Mouse (Mus musculus): Measurements from ENCODE around the gene Gm36079. TPM values are rescaled to one million over a fixed set of nuclear protein-coding genes. Genes with fewer than 3 reads are reported as not detected.
"Not testable (repeated sequence)": the region's sequence is repeated elsewhere in the genome, so short reads cannot be mapped to it uniquely, and the experiment has no call there.

Gene Gm36079
- not detected in 2 replicates for polyA plus RNA-seq (2014; fragmentation: Nextera tagmentation; extraction: Ambion mirVana)

GRCm38 (mm10) chr13:120026911-120027310, at the start of gene Gm36079:
Gene Gm36079, minus strand, starts transcription at chr13:120027011.
- not testable (repeated sequence) for H3K4me1 ChIP-seq (ENCODE audit: control insufficient read depth in 2 of 2, insufficient read depth in 2 of 2, low read length in 2 of 2); H3K36me3 ChIP-seq (ENCODE audit: control insufficient read depth, insufficient read depth, low read length); H3K9me3 ChIP-seq (ENCODE audit: control insufficient read depth, low read length); ATAC-seq (ENCODE audit: insufficient number of reproducible peaks, insufficient read depth, low FRiP score, low read depth); H3K27ac ChIP-seq (replicated peaks in 1 of 2; ENCODE audit: control insufficient read depth in 1 of 2, insufficient read depth in 1 of 2, low read depth in 2 of 2, low read length in 2 of 2); H3K4me3 ChIP-seq (ENCODE audit: control insufficient read depth in 1 of 2, insufficient read depth in 1 of 2, low read depth in 1 of 2, low read length in 2 of 2); H3K4me2 ChIP-seq (ENCODE audit: low read length); H3K9ac ChIP-seq (ENCODE audit: low read length)
- 0% methylated on average over 2 of the region's 17 CpGs for WGBS
- H3K27me3 ChIP-seq (ENCODE audit: control insufficient read depth, insufficient read depth, low read length) = peaks cover 14% of the 10 kb centered on the region

- WGBS = no CpG with 5 or more reads among the region's 13 CpGs
- not testable (repeated sequence) for H3K4me3 ChIP-seq (ENCODE audit: control insufficient read depth in 1 of 2, insufficient read depth in 1 of 2, low read depth in 1 of 2, low read length in 2 of 2); H3K9me3 ChIP-seq (ENCODE audit: control insufficient read depth, low read length); H3K36me3 ChIP-seq (ENCODE audit: control insufficient read depth, insufficient read depth, low read length); H3K4me2 ChIP-seq (ENCODE audit: low read length); H3K4me1 ChIP-seq (ENCODE audit: control insufficient read depth in 2 of 2, insufficient read depth in 2 of 2, low read length in 2 of 2); ATAC-seq (ENCODE audit: insufficient number of reproducible peaks, insufficient read depth, low FRiP score, low read depth); H3K27me3 ChIP-seq (ENCODE audit: control insufficient read depth, insufficient read depth, low read length); H3K27ac ChIP-seq (replicated peaks in 1 of 2; ENCODE audit: control insufficient read depth in 1 of 2, insufficient read depth in 1 of 2, low read depth in 2 of 2, low read length in 2 of 2); H3K9ac ChIP-seq (ENCODE audit: low read length)
Observed at GRCm38 (mm10) chr13:120070878-120071277, 44.1 kb upstream of the Gm36079 start.

DNA sequence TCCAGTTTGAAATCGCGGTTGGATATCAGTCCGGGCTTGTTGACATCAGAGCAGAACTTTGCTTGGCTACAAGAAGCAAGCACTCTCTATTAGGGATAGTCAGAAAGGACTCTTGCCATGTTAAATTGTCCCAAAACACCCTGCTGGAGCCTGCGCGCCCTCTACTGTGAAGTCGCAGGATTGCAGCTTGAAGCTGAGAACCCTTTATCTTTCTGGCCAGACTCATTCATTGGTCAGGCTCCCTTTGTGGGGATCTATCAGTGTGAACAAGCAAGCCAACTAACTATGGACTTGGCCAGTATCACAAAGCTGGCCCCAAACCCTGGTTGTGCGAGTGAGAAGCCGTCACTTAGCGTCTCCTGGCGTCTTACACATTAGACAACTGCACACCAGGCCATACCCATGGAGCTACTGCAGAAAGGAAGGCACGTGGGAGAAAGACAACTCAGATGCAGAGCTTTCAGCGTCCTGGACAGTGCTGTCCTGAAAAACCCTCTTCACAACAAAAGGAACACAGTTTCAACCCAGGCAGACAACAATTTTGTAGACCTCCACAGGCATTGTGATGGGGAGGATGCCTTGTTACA, 43.3 kb upstream of the Gm36079 start:
- not testable (repeated sequence) for H3K4me2 ChIP-seq (ENCODE audit: low read length); H3K4me3 ChIP-seq (ENCODE audit: control insufficient read depth in 1 of 2, insufficient read depth in 1 of 2, low read depth in 1 of 2, low read length in 2 of 2); H3K27me3 ChIP-seq (ENCODE audit: control insufficient read depth, insufficient read depth, low read length); H3K27ac ChIP-seq (replicated peaks in 1 of 2; ENCODE audit: control insufficient read depth in 1 of 2, insufficient read depth in 1 of 2, low read depth in 2 of 2, low read length in 2 of 2); H3K9me3 ChIP-seq (ENCODE audit: control insufficient read depth, low read length); H3K4me1 ChIP-seq (ENCODE audit: control insufficient read depth in 2 of 2, insufficient read depth in 2 of 2, low read length in 2 of 2); H3K9ac ChIP-seq (ENCODE audit: low read length); ATAC-seq (ENCODE audit: insufficient number of reproducible peaks, insufficient read depth, low FRiP score, low read depth); H3K36me3 ChIP-seq (ENCODE audit: control insufficient read depth, insufficient read depth, low read length)
- WGBS = no CpG with 5 or more reads among the region's 12 CpGs

- H3K36me3 ChIP-seq (ENCODE audit: control insufficient read depth, insufficient read depth, low read length); H3K9me3 ChIP-seq (ENCODE audit: control insufficient read depth, low read length); H3K4me2 ChIP-seq (ENCODE audit: low read length); H3K4me3 ChIP-seq (ENCODE audit: control insufficient read depth in 1 of 2, insufficient read depth in 1 of 2, low read depth in 1 of 2, low read length in 2 of 2); H3K27me3 ChIP-seq (ENCODE audit: control insufficient read depth, insufficient read depth, low read length); H3K4me1 ChIP-seq (ENCODE audit: control insufficient read depth in 2 of 2, insufficient read depth in 2 of 2, low read length in 2 of 2); H3K9ac ChIP-seq (ENCODE audit: low read length); H3K27ac ChIP-seq (replicated peaks in 1 of 2; ENCODE audit: control insufficient read depth in 1 of 2, insufficient read depth in 1 of 2, low read depth in 2 of 2, low read length in 2 of 2); ATAC-seq (ENCODE audit: insufficient number of reproducible peaks, insufficient read depth, low FRiP score, low read depth): not testable (repeated sequence)
- WGBS = no CpG with 5 or more reads among the region's 22 CpGs
Observed at GRCm38 (mm10) chr13:120063439-120064089, 36.8 kb upstream of the Gm36079 start.

- H3K9me3 ChIP-seq (ENCODE audit: control insufficient read depth, low read length); H3K4me3 ChIP-seq (ENCODE audit: control insufficient read depth in 1 of 2, insufficient read depth in 1 of 2, low read depth in 1 of 2, low read length in 2 of 2); H3K4me2 ChIP-seq (ENCODE audit: low read length); H3K36me3 ChIP-seq (ENCODE audit: control insufficient read depth, insufficient read depth, low read length); H3K4me1 ChIP-seq (ENCODE audit: control insufficient read depth in 2 of 2, insufficient read depth in 2 of 2, low read length in 2 of 2); ATAC-seq (ENCODE audit: insufficient number of reproducible peaks, insufficient read depth, low FRiP score, low read depth); H3K9ac ChIP-seq (ENCODE audit: low read length); H3K27ac ChIP-seq (replicated peaks in 1 of 2; ENCODE audit: control insufficient read depth in 1 of 2, insufficient read depth in 1 of 2, low read depth in 2 of 2, low read length in 2 of 2); H3K27me3 ChIP-seq (ENCODE audit: control insufficient read depth, insufficient read depth, low read length): not testable (repeated sequence)
- no CpG with 5 or more reads among the region's 4 CpGs for WGBS
Observed at GRCm38 (mm10) chr13:120062903-120063302, 36.1 kb upstream of the Gm36079 start.

DNA sequence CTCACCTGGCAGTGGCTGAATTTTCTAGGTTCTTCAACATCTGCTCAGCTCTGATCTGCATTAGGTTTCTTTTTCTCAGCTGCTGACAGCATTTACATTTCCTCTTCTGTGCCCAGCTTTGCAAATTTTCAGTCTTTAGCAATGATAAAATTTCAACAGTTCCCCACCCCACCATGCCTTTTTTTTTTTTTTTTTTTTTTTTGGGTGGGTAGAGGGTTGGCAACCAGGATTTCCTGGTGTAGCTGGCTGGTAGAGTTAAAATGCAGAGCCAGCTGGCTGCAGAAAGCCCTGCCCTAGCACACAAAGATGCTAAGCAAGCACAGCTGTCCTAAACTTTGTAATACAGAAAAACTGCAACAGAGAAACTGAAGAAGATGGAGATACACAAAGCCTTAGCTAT, 25.3 kb upstream of the Gm36079 start, which contains the start of gene Gm21188:
TSS of gene Gm21188 (minus strand) at position 110 of the 400 bp plus-strand sequence.
- H3K4me3 ChIP-seq (ENCODE audit: control insufficient read depth in 1 of 2, insufficient read depth in 1 of 2, low read depth in 1 of 2, low read length in 2 of 2); H3K27ac ChIP-seq (replicated peaks in 1 of 2; ENCODE audit: control insufficient read depth in 1 of 2, insufficient read depth in 1 of 2, low read depth in 2 of 2, low read length in 2 of 2); H3K4me2 ChIP-seq (ENCODE audit: low read length); H3K4me1 ChIP-seq (ENCODE audit: control insufficient read depth in 2 of 2, insufficient read depth in 2 of 2, low read length in 2 of 2); H3K9me3 ChIP-seq (ENCODE audit: control insufficient read depth, low read length); ATAC-seq (ENCODE audit: insufficient number of reproducible peaks, insufficient read depth, low FRiP score, low read depth); H3K9ac ChIP-seq (ENCODE audit: low read length); H3K36me3 ChIP-seq (ENCODE audit: control insufficient read depth, insufficient read depth, low read length); H3K27me3 ChIP-seq (ENCODE audit: control insufficient read depth, insufficient read depth, low read length): not testable (repeated sequence)

- WGBS = no CpG with 5 or more reads among the region's 5 CpGs
- not testable (repeated sequence) for H3K4me2 ChIP-seq (ENCODE audit: low read length); H3K27ac ChIP-seq (replicated peaks in 1 of 2; ENCODE audit: control insufficient read depth in 1 of 2, insufficient read depth in 1 of 2, low read depth in 2 of 2, low read length in 2 of 2); H3K4me3 ChIP-seq (ENCODE audit: control insufficient read depth in 1 of 2, insufficient read depth in 1 of 2, low read depth in 1 of 2, low read length in 2 of 2); H3K9me3 ChIP-seq (ENCODE audit: control insufficient read depth, low read length); H3K4me1 ChIP-seq (ENCODE audit: control insufficient read depth in 2 of 2, insufficient read depth in 2 of 2, low read length in 2 of 2); ATAC-seq (ENCODE audit: insufficient number of reproducible peaks, insufficient read depth, low FRiP score, low read depth); H3K27me3 ChIP-seq (ENCODE audit: control insufficient read depth, insufficient read depth, low read length); H3K36me3 ChIP-seq (ENCODE audit: control insufficient read depth, insufficient read depth, low read length); H3K9ac ChIP-seq (ENCODE audit: low read length)
Observed at GRCm38 (mm10) chr13:120048608-120049007, 21.8 kb upstream of the Gm36079 start.

GRCm38 (mm10) chr13:120048186-120048585, 21.4 kb upstream of the Gm36079 start:
- not testable (repeated sequence) for H3K36me3 ChIP-seq (ENCODE audit: control insufficient read depth, insufficient read depth, low read length); ATAC-seq (ENCODE audit: insufficient number of reproducible peaks, insufficient read depth, low FRiP score, low read depth); H3K27me3 ChIP-seq (ENCODE audit: control insufficient read depth, insufficient read depth, low read length); H3K27ac ChIP-seq (replicated peaks in 1 of 2; ENCODE audit: control insufficient read depth in 1 of 2, insufficient read depth in 1 of 2, low read depth in 2 of 2, low read length in 2 of 2); H3K4me3 ChIP-seq (ENCODE audit: control insufficient read depth in 1 of 2, insufficient read depth in 1 of 2, low read depth in 1 of 2, low read length in 2 of 2); H3K9me3 ChIP-seq (ENCODE audit: control insufficient read depth, low read length); H3K4me2 ChIP-seq (ENCODE audit: low read length); H3K9ac ChIP-seq (ENCODE audit: low read length); H3K4me1 ChIP-seq (ENCODE audit: control insufficient read depth in 2 of 2, insufficient read depth in 2 of 2, low read length in 2 of 2)
- no CpG with 5 or more reads among the region's 2 CpGs for WGBS
